Mouse (Mus musculus): Measurements from ENCODE around the gene Gm5127.

DNA sequence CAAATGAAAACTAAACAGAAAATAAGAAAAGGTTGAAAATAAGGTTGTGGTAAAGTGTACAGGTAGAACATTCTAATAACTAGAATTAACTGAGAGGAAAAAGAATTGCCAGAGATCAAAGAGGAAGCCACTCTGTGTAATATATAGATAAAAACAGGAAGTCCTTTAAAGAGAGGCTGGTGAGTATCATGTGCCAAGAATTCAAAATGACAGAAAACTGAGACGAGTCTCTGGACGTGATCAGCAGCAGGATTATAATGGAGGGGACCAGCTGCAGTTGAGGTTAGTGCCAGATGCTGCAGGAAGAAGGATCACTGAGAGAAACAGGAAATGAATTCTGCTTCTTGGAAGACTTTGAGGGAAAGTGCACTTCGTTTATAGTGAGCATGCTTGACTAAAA, 40.7 kb downstream of the Gm5127 start:
- TF ChIP-seq POLR2A (IDR thresholded peaks at IDR 0.05; ENCODE audit: low read depth, low read length) = no peak
- TF ChIP-seq CTCF (IDR thresholded peaks at IDR 0.05; ENCODE audit: extremely low read depth, insufficient read length, insufficient replicate concordance, low read depth, low read length) = no peak

Measured in small intestine, adult 2 months (tissue).